Mouse (Mus musculus) midbrain, embryonic 15.5 days (tissue): ENCODE measurements at regions not wholly inside any gene's neighbourhood (a gene's known extent, or its start where the extent isn't known, plus 50 kb on each side); places are given as distances from the start of the nearest gene placed in this dataset.

Experiments
- ATAC-seq: fragments of 200-750 bp; cut with Nextera tagmentation; replicated peaks from 2 replicates; pipeline ENCODE4 v1.8.0; 2017; ENCODE audit warnings: moderate TSS enrichment
- H3K27ac ChIP-seq: fragments of 300-500 bp; sonication (generic); 2 replicates; pipeline ENCODE4 v1.5.1; 2015; ENCODE audit warnings: mild to moderate bottlenecking, inconsistent platforms
- H3K27me3 ChIP-seq: fragments of 300-500 bp; sonication (generic); replicated peaks from 2 replicates; pipeline ENCODE4 v1.6.1; 2015; ENCODE audit warnings: inconsistent platforms
- H3K36me3 ChIP-seq: fragments of 300-500 bp; sonication (generic); replicated peaks from 2 replicates; pipeline ENCODE4 v1.6.1; 2015; ENCODE audit warnings: inconsistent platforms
- H3K4me1 ChIP-seq: fragments of 300-500 bp; sonication (generic); 2 replicates; pipeline ENCODE4 v1.6.1; 2015; ENCODE audit warnings: inconsistent platforms
- H3K4me2 ChIP-seq: fragments of 300-500 bp; sonication (generic); 2 replicates; pipeline ENCODE4 v1.6.1; 2015; ENCODE audit warnings: inconsistent platforms, mild to moderate bottlenecking, moderate library complexity
- H3K4me3 ChIP-seq: fragments of 300-500 bp; sonication (generic); 2 replicates; pipeline ENCODE4 v1.5.1; 2015; ENCODE audit warnings: mild to moderate bottlenecking, inconsistent platforms
- H3K9ac ChIP-seq: fragments of 300-500 bp; sonication (generic); 2 replicates; pipeline ENCODE4 v1.6.1; 2015; ENCODE audit warnings: mild to moderate bottlenecking, inconsistent platforms
- H3K9me3 ChIP-seq: fragments of 300-500 bp; sonication (generic); 2 replicates; pipeline ENCODE4 v1.6.1; 2016; ENCODE audit warnings: inconsistent platforms
- WGBS: fragments of 180-500 bp; shearing (Covaris S2); methylation state at CpG from one replicate; pipeline ENCODE4 v1.1.7; 2015; ENCODE audit warnings: mixed read lengths; 5-methylcytosine and 5-hydroxymethylcytosine counted together

DNA sequence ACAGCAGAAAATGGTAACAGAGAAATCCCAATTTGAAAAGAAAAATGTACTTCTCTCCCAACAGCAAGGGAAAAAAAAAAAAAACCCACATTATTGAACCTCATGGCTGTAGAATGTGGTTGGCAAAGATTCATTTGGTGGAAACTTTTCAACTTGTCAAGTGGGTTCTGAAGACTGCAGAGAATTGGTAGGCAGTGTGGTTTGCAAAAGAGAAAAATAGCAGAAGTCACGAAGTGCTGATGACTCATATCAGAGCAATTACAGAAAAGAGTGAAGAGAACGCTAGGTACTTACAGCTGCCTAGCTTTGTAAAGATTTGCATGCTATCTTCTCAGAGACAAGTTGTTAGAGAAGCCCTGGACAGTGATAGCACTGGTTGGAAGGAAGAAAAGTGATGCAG, 1211.6 kb downstream of the Galc start:
- WGBS, result 86% methylated on average over 2 of the region's 2 CpGs
- no peak overlapping the region for H3K9ac ChIP-seq
- no peak overlapping the region for H3K4me2 ChIP-seq
- peaks cover 6% of the 10 kb centered on the region; the same call in 1 of the 2 replicates for H3K9me3 ChIP-seq
- no peaks in the 10 kb centered on the region for H3K36me3 ChIP-seq
- no peaks in the 10 kb centered on the region for H3K4me1 ChIP-seq
- H3K27me3 ChIP-seq, result no peaks in the 10 kb centered on the region
- no peak for ATAC-seq
- H3K27ac ChIP-seq, result no peak overlapping the region
- H3K4me3 ChIP-seq, result no peak overlapping the region
